Mouse (Mus musculus): ENCODE data around the gene Cpt1a. TPM values are rescaled to one million over a fixed set of nuclear protein-coding genes. Genes with fewer than 3 reads are reported as not detected.

Cpt1a gene
- polyA plus RNA-seq, 1 experiment from 2014 or later = 34.6 TPM

DNA sequence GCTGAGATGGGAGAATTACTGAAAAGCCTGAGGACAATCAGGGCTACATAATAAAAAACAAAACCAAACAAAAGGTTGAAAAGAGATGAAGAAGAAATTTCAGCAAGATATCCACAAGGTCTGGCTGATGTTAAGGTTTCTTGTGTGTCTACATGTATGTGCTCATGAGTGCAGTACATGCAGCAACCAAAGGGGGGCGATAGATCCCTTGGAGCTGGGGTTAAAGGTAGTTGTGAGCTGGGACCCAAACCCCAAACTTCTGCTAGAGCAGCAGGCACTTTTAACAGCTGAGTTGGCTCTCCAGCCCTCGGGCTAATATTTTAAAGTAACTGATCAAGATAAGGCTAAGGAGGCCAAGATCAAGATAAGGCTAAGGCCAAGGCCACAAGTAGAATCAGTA is 51.9 kb downstream of the Cpt1a start:
- WGBS = 47% methylated on average over 2 of the region's 2 CpGs
- Histone ChIP-seq H3K36me3 (ENCODE audit: control insufficient read depth, insufficient read depth) (peaks cover 51% of the 10 kb centered on the region), H3K9me3 (replicated peaks; ENCODE audit: control insufficient read depth, low read length) (no peaks in the 10 kb centered on the region), H3K27me3 (ENCODE audit: control insufficient read depth, insufficient read depth, low read length) (no peaks in the 10 kb centered on the region), H3K9ac (ENCODE audit: low read length) (no peak overlapping the region), H3K4me2 (ENCODE audit: low read depth, low read length) (no peak overlapping the region), H3K27ac (ENCODE audit: low read length) (no peak overlapping the region), H3K4me1 (ENCODE audit: control insufficient read depth, insufficient read depth, low read length) (no peaks in the 10 kb centered on the region), H3K4me3 (ENCODE audit: low read length) (no peak overlapping the region)
- no peak for ATAC-seq (replicated peaks; ENCODE audit: extremely low read depth, insufficient read depth, low FRiP score)

DNA sequence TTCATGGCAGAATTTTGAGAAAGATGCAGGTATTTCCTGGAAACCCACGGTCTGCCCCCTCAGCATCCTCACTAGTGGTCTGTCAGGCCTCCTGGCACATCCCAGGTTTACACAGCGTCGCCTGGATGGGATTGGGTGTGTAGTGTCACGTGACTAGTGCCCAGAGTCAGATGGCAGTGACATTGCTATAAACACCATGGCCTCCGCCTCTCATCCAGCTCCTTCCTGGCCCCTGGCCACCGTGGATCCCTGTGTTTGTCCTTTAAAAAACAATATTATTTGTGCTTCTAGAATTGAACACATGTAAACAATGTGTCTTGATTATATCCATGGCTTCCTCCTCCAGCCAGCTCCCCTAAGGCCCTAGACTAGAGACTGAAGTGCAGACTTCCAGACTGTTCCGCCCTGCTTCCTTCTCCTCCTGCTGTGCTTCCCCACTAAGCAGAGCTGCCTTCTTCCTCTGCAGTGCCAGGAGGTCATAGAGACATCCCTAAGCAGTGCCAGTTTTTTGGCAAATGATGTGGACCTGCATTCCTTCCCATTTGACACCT is 53.9 kb downstream of the Cpt1a start:
- H3K9ac ChIP-seq (ENCODE audit: low read length) = no peak overlapping the region
- H3K36me3 ChIP-seq (ENCODE audit: control insufficient read depth, insufficient read depth) = peaks cover 53% of the 10 kb centered on the region
- H3K4me1 ChIP-seq (ENCODE audit: control insufficient read depth, insufficient read depth, low read length) = no peaks in the 10 kb centered on the region
- no peak overlapping the region for H3K4me3 ChIP-seq (ENCODE audit: low read length)
- H3K4me2 ChIP-seq (ENCODE audit: low read depth, low read length) = no peak overlapping the region
- H3K27ac ChIP-seq (ENCODE audit: low read length) = no peak overlapping the region
- H3K27me3 ChIP-seq (ENCODE audit: control insufficient read depth, insufficient read depth, low read length) = no peaks in the 10 kb centered on the region
- no peak for ATAC-seq (replicated peaks; ENCODE audit: extremely low read depth, insufficient read depth, low FRiP score)
- WGBS = 68% methylated on average over 7 of the region's 7 CpGs
- no peaks in the 10 kb centered on the region for H3K9me3 ChIP-seq (replicated peaks; ENCODE audit: control insufficient read depth, low read length)

GRCm38 (mm10) chr19:3376966-3377715 is 55.0 kb downstream of the Cpt1a start:
- no peak overlapping the region for H3K4me2 ChIP-seq (ENCODE audit: low read depth, low read length)
- no peak for ATAC-seq (replicated peaks; ENCODE audit: extremely low read depth, insufficient read depth, low FRiP score)
- no peaks in the 10 kb centered on the region for H3K9me3 ChIP-seq (replicated peaks; ENCODE audit: control insufficient read depth, low read length)
- H3K4me3 ChIP-seq (ENCODE audit: low read length) = no peak overlapping the region
- 28% methylated on average over 4 of the region's 4 CpGs for WGBS
- H3K27me3 ChIP-seq (ENCODE audit: control insufficient read depth, insufficient read depth, low read length) = no peaks in the 10 kb centered on the region
- no peak overlapping the region for H3K27ac ChIP-seq (ENCODE audit: low read length)
- no peak overlapping the region for H3K9ac ChIP-seq (ENCODE audit: low read length)
- no peaks in the 10 kb centered on the region for H3K4me1 ChIP-seq (ENCODE audit: control insufficient read depth, insufficient read depth, low read length)
- H3K36me3 ChIP-seq (ENCODE audit: control insufficient read depth, insufficient read depth) = peaks cover 54% of the 10 kb centered on the region

DNA sequence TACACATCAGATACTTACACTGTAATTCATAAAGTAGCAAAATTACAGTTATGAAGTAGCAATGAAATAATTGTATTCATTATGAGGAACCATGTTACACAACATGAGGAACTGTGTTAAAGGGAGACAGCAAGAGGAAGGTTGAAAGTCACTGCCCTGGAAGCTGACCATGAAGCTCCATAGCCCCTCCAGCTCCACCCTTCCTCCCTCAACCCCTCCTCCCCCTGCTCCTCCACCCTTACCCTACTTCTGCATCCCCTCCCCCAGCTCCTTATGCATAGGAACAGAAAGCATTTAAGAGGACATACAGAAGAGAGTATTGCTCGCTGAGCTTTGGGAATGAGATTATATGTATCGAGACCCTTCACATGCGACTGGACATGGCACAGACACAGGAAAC is 56.5 kb downstream of the Cpt1a start:
- H3K9ac ChIP-seq (ENCODE audit: low read length) = no peak overlapping the region
- H3K36me3 ChIP-seq (ENCODE audit: control insufficient read depth, insufficient read depth) = peaks cover 57% of the 10 kb centered on the region
- H3K27ac ChIP-seq (ENCODE audit: low read length) = no peak overlapping the region
- H3K27me3 ChIP-seq (ENCODE audit: control insufficient read depth, insufficient read depth, low read length) = no peaks in the 10 kb centered on the region
- H3K4me3 ChIP-seq (ENCODE audit: low read length) = no peak overlapping the region
- no peak for ATAC-seq (replicated peaks; ENCODE audit: extremely low read depth, insufficient read depth, low FRiP score)
- H3K4me2 ChIP-seq (ENCODE audit: low read depth, low read length) = no peak overlapping the region
- no peaks in the 10 kb centered on the region for H3K4me1 ChIP-seq (ENCODE audit: control insufficient read depth, insufficient read depth, low read length)
- WGBS = 89% methylated on average over 3 of the region's 3 CpGs
- no peaks in the 10 kb centered on the region for H3K9me3 ChIP-seq (replicated peaks; ENCODE audit: control insufficient read depth, low read length)

DNA sequence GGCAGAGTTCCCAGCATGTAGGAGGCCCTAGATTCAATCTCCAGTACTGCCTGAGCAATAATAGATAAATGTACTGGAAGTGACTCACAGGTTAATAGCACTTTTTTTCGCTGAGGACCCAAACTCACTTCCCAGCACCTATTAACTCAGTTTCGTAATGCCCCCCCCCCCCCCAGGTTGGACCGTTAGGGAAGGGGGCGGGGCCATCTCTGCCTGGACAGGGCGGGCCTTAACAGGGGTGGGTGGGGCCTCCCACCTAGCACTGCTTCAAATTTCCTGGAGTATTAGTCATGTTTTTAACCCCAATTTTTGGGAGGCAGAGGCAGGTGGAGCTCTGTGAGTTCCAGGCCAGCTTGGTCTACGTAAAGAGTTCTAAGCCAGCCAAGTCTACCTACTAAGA is 65.9 kb downstream of the Cpt1a start:
- H3K27ac ChIP-seq (ENCODE audit: low read length) = no peak overlapping the region
- no peak overlapping the region for H3K4me2 ChIP-seq (ENCODE audit: low read depth, low read length)
- H3K36me3 ChIP-seq (ENCODE audit: control insufficient read depth, insufficient read depth) = peaks cover 25% of the 10 kb centered on the region
- no peak for ATAC-seq (replicated peaks; ENCODE audit: extremely low read depth, insufficient read depth, low FRiP score)
- H3K9ac ChIP-seq (ENCODE audit: low read length) = no peak overlapping the region
- WGBS = 67% methylated on average over 6 of the region's 6 CpGs
- no peak overlapping the region for H3K4me3 ChIP-seq (ENCODE audit: low read length)
- H3K27me3 ChIP-seq (ENCODE audit: control insufficient read depth, insufficient read depth, low read length) = no peaks in the 10 kb centered on the region
- peaks cover 10% of the 10 kb centered on the region for H3K4me1 ChIP-seq (ENCODE audit: control insufficient read depth, insufficient read depth, low read length)
- peaks cover 4% of the 10 kb centered on the region for H3K9me3 ChIP-seq (replicated peaks; ENCODE audit: control insufficient read depth, low read length)

DNA sequence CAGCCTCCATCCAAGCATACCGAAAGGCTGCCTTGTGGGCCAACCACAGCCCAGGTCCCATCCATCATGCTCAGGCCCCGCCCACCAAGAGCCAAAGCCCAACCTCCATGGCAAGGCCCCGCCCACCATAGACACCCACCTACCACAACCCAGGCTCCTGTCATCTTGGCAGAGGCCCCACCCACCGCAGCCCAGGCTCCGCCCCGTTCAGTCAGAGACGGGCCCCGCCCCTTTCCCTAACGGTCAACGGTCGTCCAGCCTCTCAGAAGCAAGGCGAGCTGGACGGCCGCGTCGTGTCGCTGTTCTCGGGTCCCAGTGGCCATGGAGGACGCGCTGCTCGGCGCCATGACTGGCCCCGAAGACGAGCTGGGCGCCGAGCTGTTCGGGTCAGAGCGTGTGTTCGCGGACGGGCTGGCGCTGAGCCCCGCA is 66.5 kb downstream of the Cpt1a start, which contains the start of gene Tesmin:
Tesmin (plus strand) TSS at position 229 of the 429 bp plus-strand sequence.
- no peaks in the 10 kb centered on the region for H3K27me3 ChIP-seq (ENCODE audit: control insufficient read depth, insufficient read depth, low read length)
- H3K4me2 ChIP-seq (ENCODE audit: low read depth, low read length) = peak within 1 kb of the TSS; percentile 97
- 1% methylated on average over 33 of the region's 33 CpGs for WGBS
- H3K27ac ChIP-seq (ENCODE audit: low read length) = 0 out of 2 replicates have a peak within 1 kb of the TSS, but pooled peaks have one; percentile 4
- H3K36me3 ChIP-seq (ENCODE audit: control insufficient read depth, insufficient read depth) = peaks cover 23% of the 10 kb centered on the region
- peaks cover 10% of the 10 kb centered on the region for H3K4me1 ChIP-seq (ENCODE audit: control insufficient read depth, insufficient read depth, low read length)
- peak within 1 kb of the TSS; percentile 54 for H3K4me3 ChIP-seq (ENCODE audit: low read length)
- ATAC-seq (replicated peaks; ENCODE audit: extremely low read depth, insufficient read depth, low FRiP score) = peak; percentile 85
- peak within 1 kb of the TSS; percentile 60 for H3K9ac ChIP-seq (ENCODE audit: low read length)
- H3K9me3 ChIP-seq (replicated peaks; ENCODE audit: control insufficient read depth, low read length) = peaks cover 4% of the 10 kb centered on the region

GRCm38 (mm10) chr19:3389089-3389488 is 67.0 kb downstream of the Cpt1a start:
- Histone ChIP-seq H3K36me3 (ENCODE audit: control insufficient read depth, insufficient read depth) (peaks cover 18% of the 10 kb centered on the region), H3K9me3 (replicated peaks; ENCODE audit: control insufficient read depth, low read length) (peaks cover 4% of the 10 kb centered on the region), H3K27ac (ENCODE audit: low read length) (0 out of 2 replicates have a peak overlapping the region, but pooled peaks have one; percentile 4), H3K27me3 (ENCODE audit: control insufficient read depth, insufficient read depth, low read length) (no peaks in the 10 kb centered on the region), H3K9ac (ENCODE audit: low read length) (peak overlapping the region; percentile 60), H3K4me1 (ENCODE audit: control insufficient read depth, insufficient read depth, low read length) (peaks cover 10% of the 10 kb centered on the region), H3K4me2 (ENCODE audit: low read depth, low read length) (peak overlapping the region; percentile 97), H3K4me3 (ENCODE audit: low read length) (peak overlapping the region; percentile 54)
- peak; percentile 92 for ATAC-seq (replicated peaks; ENCODE audit: extremely low read depth, insufficient read depth, low FRiP score)
- 1% methylated on average over 31 of the region's 43 CpGs for WGBS

DNA sequence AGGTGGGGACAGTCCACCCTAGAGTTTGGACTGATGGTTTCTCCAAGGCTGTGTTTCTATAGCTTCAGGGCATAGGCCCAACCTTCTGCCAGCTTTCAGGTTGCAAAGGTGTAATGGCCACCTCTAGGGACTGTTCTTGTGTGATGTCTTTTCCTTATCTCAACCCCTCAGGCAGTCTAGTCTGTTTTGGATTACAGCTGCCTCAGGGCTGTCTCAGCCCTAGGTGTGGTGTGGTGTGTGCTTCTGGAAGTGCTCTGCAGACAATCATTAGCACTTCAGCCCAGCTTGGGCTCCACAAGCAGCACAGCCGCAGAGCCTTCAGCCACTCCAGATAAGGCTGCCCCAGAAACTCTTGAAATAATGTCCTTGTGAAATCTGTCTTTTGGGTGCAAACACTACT is 70.2 kb downstream of the Cpt1a start:
- no peaks in the 10 kb centered on the region for H3K27me3 ChIP-seq (ENCODE audit: control insufficient read depth, insufficient read depth, low read length)
- H3K36me3 ChIP-seq (ENCODE audit: control insufficient read depth, insufficient read depth) = peaks cover 4% of the 10 kb centered on the region
- no peak overlapping the region for H3K4me3 ChIP-seq (ENCODE audit: low read length)
- 25% methylated on average over 1 of the region's 1 CpGs for WGBS
- no peak for ATAC-seq (replicated peaks; ENCODE audit: extremely low read depth, insufficient read depth, low FRiP score)
- no peak overlapping the region for H3K4me2 ChIP-seq (ENCODE audit: low read depth, low read length)
- H3K4me1 ChIP-seq (ENCODE audit: control insufficient read depth, insufficient read depth, low read length) = peaks cover 10% of the 10 kb centered on the region
- peak overlapping the region; percentile 29; the same call in 1 of the 2 replicates for H3K27ac ChIP-seq (ENCODE audit: low read length)
- H3K9ac ChIP-seq (ENCODE audit: low read length) = no peak overlapping the region
- H3K9me3 ChIP-seq (replicated peaks; ENCODE audit: control insufficient read depth, low read length) = peaks cover 4% of the 10 kb centered on the region

DNA sequence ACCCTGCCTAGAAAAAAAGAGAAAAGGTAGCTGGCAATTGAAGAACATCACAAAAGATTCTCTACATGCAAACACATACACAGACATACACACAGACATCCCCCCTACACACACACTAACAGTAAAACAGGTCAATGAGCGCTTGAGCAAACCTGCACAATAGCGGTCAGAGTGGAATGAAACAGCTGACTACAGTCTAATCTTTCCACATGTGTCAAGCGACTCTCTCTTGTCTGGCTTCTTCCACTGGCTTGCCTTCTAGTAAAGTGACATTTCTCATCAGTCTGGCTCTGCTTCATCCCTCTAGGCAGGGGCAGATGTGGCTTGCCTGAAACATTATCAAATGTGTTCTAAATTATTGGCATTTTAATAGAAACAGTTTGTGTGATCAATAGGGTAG is 72.1 kb downstream of the Cpt1a start:
- no peak overlapping the region for H3K4me2 ChIP-seq (ENCODE audit: low read depth, low read length)
- H3K36me3 ChIP-seq (ENCODE audit: control insufficient read depth, insufficient read depth) = peaks cover 4% of the 10 kb centered on the region
- H3K27ac ChIP-seq (ENCODE audit: low read length) = no peak overlapping the region
- no peak for ATAC-seq (replicated peaks; ENCODE audit: extremely low read depth, insufficient read depth, low FRiP score)
- no peak overlapping the region for H3K4me3 ChIP-seq (ENCODE audit: low read length)
- no peaks in the 10 kb centered on the region for H3K27me3 ChIP-seq (ENCODE audit: control insufficient read depth, insufficient read depth, low read length)
- H3K9ac ChIP-seq (ENCODE audit: low read length) = no peak overlapping the region
- WGBS = 67% methylated on average over 3 of the region's 3 CpGs
- H3K4me1 ChIP-seq (ENCODE audit: control insufficient read depth, insufficient read depth, low read length) = peaks cover 7% of the 10 kb centered on the region
- peaks cover 4% of the 10 kb centered on the region for H3K9me3 ChIP-seq (replicated peaks; ENCODE audit: control insufficient read depth, low read length)
